Mouse (Mus musculus) brain, embryonic 14.5 days (tissue): ENCODE data around the gene Cfd. TPM values are rescaled to one million over a fixed set of nuclear protein-coding genes. Genes with fewer than 3 reads are reported as not detected.

ENCODE experiments used
- DNase-seq: peaks from one replicate; pipeline ENCODE4 v3.0.0-alpha.2; 2011; ENCODE audit warnings: low read depth
- CTCF ChIP-seq: fragments of 200-500 bp; IDR thresholded peaks from 2 replicates; pipeline ENCODE4 v1.5.1; 2012; ENCODE audit warnings: inconsistent platforms, mild to moderate bottlenecking, moderate library complexity, borderline replicate concordance; ENCODE audit not compliant: insufficient read depth, insufficient read length; ENCODE audit errors: extremely low read depth
- POLR2A ChIP-seq: fragments of 200-500 bp; IDR thresholded peaks from 2 replicates; pipeline ENCODE4 v1.6.1; 2012; ENCODE audit warnings: mild to moderate bottlenecking, inconsistent platforms, borderline replicate concordance; ENCODE audit not compliant: poor library complexity, insufficient read depth, insufficient read length, severe bottlenecking; ENCODE audit errors: extremely low read depth
- polyA plus RNA-seq: library from polyadenylated mRNA; depleted of rRNA; stranded (reverse); fragments of >200 nt; gene quantifications from 2 replicates; pipeline ENCODE4 v1.2.3, GENCODE M21; 2012

Gene Cfd
- polyA plus RNA-seq, 1 experiment = 0.60 TPM

GRCm38 (mm10) chr10:79900951-79901410 is 10.3 kb downstream of the Cfd start:
- TF ChIP-seq CTCF (peak; percentile 47), POLR2A (no peak)
- peak; percentile 86 for DNase-seq

- TF ChIP-seq POLR2A = no peak
- no peak for TF ChIP-seq CTCF
- DNase-seq = no peak
Observed at GRCm38 (mm10) chr10:79906712-79907111, 16.1 kb downstream of the Cfd start.

GRCm38 (mm10) chr10:79907415-79907814 is 16.8 kb downstream of the Cfd start:
- no peak for TF ChIP-seq CTCF
- no peak for TF ChIP-seq POLR2A
- DNase-seq = no peak

GRCm38 (mm10) chr10:79908167-79909091 is 17.8 kb downstream of the Cfd start, which contains the start of gene Med16:
TSS of gene Med16 (minus strand) at chr10:79908923.
- peak; percentile 98 for DNase-seq
- TF ChIP-seq CTCF (no peak), POLR2A (peak; percentile 85)

GRCm38 (mm10) chr10:79909092-79909922 is 18.7 kb downstream of the Cfd start:
- TF ChIP-seq CTCF (no peak), POLR2A (no peak)
- no peak for DNase-seq

GRCm38 (mm10) chr10:79910556-79910955 is 19.9 kb downstream of the Cfd start, which contains the start of gene Gm26602:
TSS of gene Gm26602 (plus strand) at chr10:79910856.
- TF ChIP-seq POLR2A (no peak), CTCF (no peak)

GRCm38 (mm10) chr10:79912412-79912811 is 21.8 kb downstream of the Cfd start:
- no peak for TF ChIP-seq POLR2A
- TF ChIP-seq CTCF = no peak
- no peak for DNase-seq

More at GRCm38 (mm10) chr10:79910556-79910955, 19.9 kb downstream of the Cfd start, which contains the start of gene Gm26602:
- DNase-seq = no peak

- peak; percentile 71 for DNase-seq
- no peak for TF ChIP-seq POLR2A
- TF ChIP-seq CTCF = no peak
Observed at GRCm38 (mm10) chr10:79914131-79914947, 23.7 kb downstream of the Cfd start.

- DNase-seq = peak; percentile 14
- TF ChIP-seq POLR2A = no peak
- no peak for TF ChIP-seq CTCF
Observed at GRCm38 (mm10) chr10:79914948-79915596, 24.4 kb downstream of the Cfd start.

- TF ChIP-seq POLR2A (no peak), CTCF (no peak)
- DNase-seq = no peak
Observed at GRCm38 (mm10) chr10:79916081-79916480, 25.4 kb downstream of the Cfd start.

- TF ChIP-seq POLR2A (peak; percentile 85), CTCF (no peak)
- peak; percentile 84 for DNase-seq
Observed at GRCm38 (mm10) chr10:79916808-79917531, 26.3 kb downstream of the Cfd start, which contains the start of gene Kiss1r. TSS of gene Kiss1r (plus strand) at chr10:79916971.
